Mouse (Mus musculus) MEL-GATA-1-ER (cell line): ENCODE measurements at regions not wholly inside any gene's neighbourhood (a gene's known extent, or its start where the extent isn't known, plus 50 kb on each side); places are given as distances from the start of the nearest gene placed in this dataset.
"Not testable (repeated sequence)": the region's sequence is repeated elsewhere in the genome, so short reads cannot be mapped to it uniquely, and the experiment has no call there.

Source experiments
- DNase-seq: peaks from one replicate; pipeline ENCODE4 v3.0.0-alpha.2; 2012; ENCODE audit warnings: low read depth; ENCODE audit errors: extremely low read depth

GRCm38 (mm10) chr10:46629876-46630275 is 1052.2 kb downstream of the Hace1 start:
- no peak for DNase-seq

- no peak for DNase-seq
These were observed 1085.4 kb downstream of the Hace1 start for GRCm38 (mm10) chr10:46663041-46663440.

GRCm38 (mm10) chr10:46689823-46690372 is 1112.3 kb downstream of the Hace1 start:
- not testable (repeated sequence) for DNase-seq

- no peak for DNase-seq
These were observed 1115.0 kb downstream of the Hace1 start for GRCm38 (mm10) chr10:46692661-46693060.

GRCm38 (mm10) chr10:46697363-46698246 is 1120.0 kb downstream of the Hace1 start:
- no peak for DNase-seq

DNA sequence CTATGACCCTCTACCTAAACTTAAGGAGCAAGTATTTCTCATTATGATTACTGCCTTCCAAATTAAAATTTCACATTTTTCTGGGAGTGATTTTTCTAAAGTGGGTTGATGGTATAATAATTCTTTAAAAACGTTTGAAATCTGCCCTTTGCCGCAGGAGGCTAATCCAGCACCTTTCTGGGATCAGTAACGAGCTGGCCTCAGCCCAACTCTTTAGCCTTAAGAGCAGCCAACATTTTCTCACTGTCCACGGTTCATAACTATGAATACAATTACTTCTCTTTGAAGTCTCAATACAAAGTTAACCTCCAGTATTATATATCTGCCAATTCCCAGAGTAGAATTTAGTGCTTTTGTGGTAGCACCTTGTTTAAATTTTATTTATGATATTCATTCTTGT is 1123.6 kb downstream of the Hace1 start:
- DNase-seq: no peak

DNA sequence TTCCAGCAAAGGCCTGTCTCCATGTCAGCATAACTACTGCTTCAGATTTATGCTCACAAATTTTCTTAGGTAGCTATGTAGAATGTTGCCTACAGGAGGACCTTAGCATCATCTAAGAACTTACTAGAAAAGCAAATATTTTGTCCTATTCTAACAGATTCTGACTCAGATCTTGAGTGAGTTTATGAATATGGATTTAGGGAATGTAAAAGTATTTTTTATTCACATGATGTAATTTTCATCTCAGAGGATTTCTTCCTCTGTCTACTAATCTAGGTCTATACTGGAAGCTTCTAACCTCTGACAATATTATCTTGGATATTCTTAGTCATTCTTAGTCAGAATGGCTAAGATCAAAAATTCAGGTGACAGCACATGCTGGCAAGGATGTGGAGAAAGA is 1130.4 kb downstream of the Hace1 start:
- not testable (repeated sequence) for DNase-seq

DNA sequence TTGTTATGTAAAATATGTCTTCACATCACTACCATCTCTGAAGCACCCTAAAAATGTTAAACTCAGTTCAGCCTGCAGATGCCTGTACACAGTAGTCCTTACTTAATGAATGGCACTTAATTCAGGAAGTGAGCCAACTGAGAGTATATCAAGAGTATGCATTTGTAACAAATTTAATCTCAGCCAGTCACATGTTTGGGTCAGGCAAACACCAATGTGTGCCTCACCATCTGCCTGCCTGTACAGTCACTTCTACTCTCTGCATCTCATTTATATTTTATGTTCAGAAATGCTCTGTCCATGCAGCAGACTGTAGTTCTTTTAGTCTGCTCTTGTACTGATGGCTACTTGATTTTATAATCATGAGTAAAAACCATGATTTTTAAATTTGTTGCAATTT is 1135.1 kb downstream of the Hace1 start:
- no peak for DNase-seq

- DNase-seq: no peak
These were observed 1140.9 kb downstream of the Hace1 start for GRCm38 (mm10) chr10:46718349-46719087.

GRCm38 (mm10) chr10:46719088-46719469 is 1141.5 kb downstream of the Hace1 start:
- DNase-seq: no peak

DNA sequence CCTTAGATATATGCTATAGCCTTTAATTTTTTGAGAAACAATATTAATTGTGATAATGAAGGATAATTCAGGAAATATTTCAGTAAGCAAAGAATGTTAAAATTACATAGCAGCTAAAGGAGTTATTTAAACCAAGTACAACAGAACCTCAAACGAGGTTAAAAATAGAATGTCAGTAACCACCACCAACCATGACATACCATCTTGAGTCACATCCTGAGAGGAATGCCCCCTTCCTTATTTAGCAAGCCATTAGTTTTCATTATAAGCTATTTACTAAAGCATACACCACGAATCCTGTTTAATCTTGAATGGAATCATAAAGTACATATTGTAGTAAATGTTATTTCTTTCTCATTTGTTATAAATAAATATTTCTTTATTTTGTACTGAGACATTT is 1146.0 kb downstream of the Hace1 start:
- no peak for DNase-seq

DNA sequence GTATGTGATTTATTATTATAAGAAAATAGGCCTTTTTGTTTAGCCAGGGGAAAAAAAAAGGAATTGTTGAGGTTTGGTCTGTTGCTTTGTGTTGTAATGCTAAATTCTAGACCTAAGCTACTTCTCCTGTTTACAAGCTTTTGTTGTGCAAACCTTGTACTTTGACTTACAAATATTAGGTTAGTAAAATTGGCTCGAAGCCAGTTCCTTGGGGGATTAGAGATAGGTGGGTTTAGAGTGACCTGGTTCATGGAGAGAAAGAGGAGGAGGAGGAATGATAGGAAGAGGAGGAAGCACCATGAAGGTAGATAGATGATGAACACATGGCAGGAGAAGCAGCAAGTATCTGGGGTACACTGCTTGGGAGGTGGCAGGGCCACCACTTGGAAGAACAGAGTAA is 1153.0 kb downstream of the Hace1 start:
- DNase-seq: no peak

DNA sequence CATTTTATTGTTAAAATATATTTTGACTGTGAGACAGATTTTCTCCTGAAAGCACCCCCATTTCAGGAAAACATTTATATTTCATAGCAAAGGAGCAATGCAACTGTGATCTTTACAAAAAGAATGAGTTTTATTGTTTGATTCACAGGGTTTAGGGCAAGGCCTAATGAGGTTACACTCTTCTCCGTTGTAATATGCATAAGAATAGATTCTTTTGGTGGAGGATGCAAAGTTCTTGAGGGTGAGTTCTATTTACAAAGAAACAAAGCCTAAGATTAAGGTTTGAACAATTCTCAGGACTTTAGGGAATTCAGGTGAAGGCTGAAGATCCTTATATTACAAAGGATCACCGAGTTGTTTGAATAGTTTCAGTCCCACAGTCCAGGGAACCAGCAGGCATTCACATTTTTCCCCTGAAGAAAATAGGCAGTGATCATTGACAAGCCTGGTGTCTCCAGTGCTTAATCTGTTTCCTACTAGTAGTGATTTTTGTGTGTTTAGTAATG is 1156.2 kb downstream of the Hace1 start:
- DNase-seq: no peak

GRCm38 (mm10) chr10:46741098-46741497 is 1163.5 kb downstream of the Hace1 start:
- DNase-seq: no peak

DNA sequence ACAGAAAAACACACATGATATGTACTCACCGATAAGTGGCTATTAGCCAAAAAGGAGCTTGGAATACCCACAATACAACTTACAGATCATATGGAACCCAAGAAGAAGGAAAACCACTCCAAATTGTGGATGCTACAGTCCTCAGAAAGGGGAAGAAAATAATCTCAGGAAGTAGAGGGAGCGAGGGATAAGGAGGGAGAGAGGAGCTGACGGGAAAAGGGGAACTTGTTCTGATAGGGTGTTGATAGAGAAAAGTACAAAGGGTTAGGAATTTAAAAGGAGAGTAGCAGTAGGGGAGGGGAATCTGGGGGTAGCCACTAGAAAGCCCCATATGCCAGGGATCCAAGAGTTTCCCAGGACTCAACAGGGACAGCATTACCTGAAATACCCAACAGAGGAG is 1164.5 kb downstream of the Hace1 start:
- peak; percentile 49 for DNase-seq

DNA sequence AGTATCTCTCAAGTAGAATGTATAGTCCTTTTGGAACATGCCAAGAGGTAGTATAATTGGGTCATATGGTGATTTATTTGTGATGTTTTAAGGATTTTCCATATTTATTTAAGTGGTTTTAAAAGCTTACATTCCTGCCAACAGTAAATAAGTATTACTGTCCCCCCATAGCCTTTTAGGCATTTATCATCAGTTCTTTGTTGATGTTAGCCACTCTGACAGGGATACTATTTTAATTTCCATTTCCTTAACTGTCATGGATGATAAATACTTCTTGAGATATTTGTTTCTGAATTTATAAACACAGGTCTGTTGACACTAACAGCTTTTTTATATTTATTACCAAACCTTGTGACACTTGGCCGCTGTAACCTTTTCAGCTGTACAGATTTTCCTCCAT is 1183.3 kb downstream of the Hace1 start:
- DNase-seq: no peak

DNA sequence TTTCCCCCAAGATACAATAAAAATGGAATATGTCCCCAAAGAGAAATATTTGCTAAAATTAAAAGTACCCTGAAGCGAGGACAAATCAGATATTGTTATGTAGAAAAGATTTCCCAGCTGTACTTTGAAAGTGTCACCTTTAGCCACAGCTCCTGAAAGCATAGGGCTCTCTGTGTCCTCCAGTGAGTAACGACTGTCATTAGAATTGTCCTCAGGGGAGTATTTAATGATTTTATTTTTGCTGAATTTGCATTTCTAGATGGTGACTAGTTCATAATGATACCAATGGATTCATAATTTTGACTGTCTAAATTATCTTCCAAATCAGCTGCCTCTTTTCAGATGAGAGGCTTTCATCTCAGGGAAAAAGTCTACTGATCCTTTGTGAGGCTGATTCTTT is 1201.1 kb downstream of the Hace1 start:
- DNase-seq: no peak

DNA sequence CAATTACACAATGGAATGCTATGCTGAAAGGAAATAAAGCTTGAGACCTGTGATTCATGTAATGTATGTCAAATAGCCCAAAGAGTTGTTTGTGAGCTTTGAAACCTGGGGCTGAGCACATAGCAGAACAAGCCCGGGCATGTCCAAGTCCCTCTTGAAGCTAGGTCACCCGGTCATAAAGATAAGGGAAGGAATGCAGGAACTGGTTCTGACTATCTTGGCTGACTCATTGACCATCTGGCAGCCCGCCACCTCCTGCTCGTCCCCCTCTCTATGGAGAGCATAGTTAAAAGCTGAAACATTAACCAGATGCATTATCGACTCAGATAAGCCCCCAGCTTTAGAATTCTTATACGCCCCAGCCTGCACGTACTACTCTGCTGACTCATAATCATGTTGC is 1208.1 kb downstream of the Hace1 start:
- DNase-seq: peak; percentile 27

- no peak for DNase-seq
These were observed 1236.6 kb downstream of the Hace1 start for GRCm38 (mm10) chr10:46814271-46814670.

GRCm38 (mm10) chr10:46819133-46819532 is 1241.5 kb downstream of the Hace1 start:
- DNase-seq: no peak

GRCm38 (mm10) chr10:46819965-46820364 is 1242.3 kb downstream of the Hace1 start:
- DNase-seq: no peak

DNA sequence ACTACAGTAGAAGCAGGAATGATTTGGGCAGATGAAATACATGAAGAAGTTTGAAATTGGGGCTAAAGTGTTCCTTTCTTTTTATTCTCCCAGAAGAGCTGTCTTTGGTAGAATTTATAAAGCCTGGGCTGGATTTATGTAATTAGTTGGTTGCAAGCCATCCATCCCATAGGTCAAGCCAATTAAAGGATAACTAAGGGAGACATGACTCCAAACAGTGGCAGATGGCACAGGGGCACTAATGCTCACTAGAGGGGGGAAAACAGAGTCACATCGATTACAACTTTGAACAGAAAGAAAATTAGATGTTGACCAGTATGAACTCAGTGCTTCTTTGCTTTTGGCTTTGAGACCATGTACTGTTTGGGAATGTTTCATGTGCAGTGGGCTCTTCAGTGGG is 1246.2 kb downstream of the Hace1 start:
- no peak for DNase-seq
